Mouse (Mus musculus): ENCODE data around the gene Trim31. TPM values are rescaled to one million over a fixed set of nuclear protein-coding genes. Genes with fewer than 3 reads are reported as not detected.

Gene Trim31
- not detected in 2 replicates for polyA plus RNA-seq (2021; fragmentation: Nextera tagmentation)
- long read RNA-seq, experiment 1 = 0 reads
- long read RNA-seq, experiment 2 = 0 reads

DNA sequence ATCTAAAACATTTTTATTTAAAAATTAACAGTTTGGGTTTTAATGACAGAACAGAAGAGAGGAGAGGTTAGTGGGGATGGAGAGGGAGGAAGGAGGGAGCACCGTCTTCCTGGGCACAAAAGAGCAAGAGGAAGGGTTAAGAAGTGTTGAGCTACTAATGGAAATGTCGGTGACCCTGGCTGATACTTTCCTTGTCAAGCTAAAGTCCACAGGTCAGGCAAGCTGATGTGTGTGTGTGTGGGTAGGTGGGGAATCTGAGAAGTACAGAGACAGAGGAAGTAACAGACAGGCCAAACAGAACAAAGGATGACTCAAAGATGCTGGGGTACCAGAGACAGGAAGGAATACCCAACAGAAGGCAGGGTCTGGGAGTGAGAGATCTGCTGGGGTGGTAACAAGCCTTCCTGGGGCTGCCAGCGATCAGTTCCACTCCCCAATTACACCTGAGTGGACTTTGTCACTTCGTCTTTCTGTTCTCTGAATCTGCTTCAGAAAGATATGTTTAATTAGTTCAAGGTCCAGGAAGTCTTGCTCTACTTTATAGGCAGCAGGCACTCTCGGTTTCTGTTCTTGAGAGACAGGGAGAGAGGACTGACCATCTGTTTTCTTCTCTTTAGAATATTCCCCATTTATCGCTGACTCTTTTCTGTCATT is at the start of gene Trim31:
Gene Trim31 (plus strand): TSS at position 567 of the 654 bp plus-strand sequence.

DNA sequence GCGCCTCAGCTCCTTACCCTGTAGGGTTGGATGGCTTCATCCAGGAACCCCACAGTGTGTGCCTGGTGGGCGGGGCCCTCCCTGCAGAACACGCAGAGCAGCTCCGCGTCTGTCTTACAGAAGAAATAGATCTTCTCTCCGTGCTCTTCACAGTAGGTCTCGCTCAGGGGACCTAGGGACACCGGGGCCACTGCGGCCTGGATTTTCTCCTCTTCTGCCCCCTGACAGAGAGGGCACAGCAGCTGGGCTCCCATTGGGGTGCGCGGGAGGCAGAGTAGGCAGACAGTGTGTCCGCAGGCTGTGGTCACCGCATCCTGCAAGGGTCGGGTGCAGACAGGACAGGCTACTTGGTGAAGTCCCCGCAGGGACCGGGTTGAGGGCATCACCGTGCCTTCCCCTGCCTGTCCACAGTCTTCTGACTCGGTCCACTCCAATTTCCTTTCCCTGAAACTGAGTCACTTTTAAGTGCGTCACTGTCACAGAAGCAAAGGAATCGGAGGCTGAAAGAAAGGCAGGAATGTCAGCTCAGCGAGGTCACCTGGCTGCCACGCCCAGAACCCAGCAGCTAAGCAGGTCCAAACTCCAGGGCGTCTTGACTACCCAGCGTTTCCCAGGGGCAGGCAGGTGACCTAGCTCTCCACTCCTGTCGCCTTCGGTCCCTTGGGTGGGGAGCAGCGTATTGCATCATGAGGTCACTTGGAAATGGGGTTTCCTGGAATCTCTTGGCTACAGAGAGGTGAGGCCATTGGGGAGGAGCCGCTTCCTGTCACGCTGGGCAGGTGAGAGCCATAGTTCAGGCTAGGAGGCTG is 31.0 kb upstream of the Trim31 start, which contains the start of gene Trim15:
Gene Trim15 (minus strand): TSS at position 492 of the 809 bp plus-strand sequence.

DNA sequence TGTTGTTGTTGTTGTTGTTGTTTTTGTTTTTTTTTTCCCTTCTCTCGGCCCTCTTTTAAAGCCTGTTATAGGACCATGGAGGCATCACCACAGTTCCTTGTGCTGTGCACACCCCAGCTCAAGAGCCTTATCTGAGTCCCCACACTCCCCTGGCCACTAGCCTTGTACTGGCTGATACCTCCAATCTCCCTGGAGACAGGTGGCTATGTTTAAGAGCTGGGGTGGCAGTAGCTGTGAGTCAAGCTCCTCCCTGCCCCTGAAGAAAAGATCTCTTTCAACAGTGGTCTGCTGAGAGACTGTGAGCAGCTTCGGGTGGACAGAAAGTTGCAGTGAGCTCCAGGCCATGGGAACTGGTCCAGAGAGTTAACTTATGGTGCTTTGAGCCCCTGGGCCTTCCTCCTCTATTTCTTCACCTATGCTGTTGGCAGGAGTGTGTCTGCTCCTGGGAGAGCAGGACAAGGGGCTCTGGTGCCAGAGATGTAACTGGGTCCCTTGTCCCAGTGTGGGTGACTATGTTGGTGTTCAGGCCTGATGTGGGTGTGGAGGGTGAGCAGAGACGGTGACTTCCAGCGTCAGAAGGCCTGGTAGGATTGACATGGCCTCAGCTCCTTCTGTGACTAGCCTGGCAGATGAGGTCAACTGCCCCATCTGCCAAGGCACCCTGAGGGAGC is 28.5 kb upstream of the Trim31 start, which contains the start of gene Trim10:
Gene Trim10 (plus strand): TSS at position 291 of the 671 bp plus-strand sequence.

DNA sequence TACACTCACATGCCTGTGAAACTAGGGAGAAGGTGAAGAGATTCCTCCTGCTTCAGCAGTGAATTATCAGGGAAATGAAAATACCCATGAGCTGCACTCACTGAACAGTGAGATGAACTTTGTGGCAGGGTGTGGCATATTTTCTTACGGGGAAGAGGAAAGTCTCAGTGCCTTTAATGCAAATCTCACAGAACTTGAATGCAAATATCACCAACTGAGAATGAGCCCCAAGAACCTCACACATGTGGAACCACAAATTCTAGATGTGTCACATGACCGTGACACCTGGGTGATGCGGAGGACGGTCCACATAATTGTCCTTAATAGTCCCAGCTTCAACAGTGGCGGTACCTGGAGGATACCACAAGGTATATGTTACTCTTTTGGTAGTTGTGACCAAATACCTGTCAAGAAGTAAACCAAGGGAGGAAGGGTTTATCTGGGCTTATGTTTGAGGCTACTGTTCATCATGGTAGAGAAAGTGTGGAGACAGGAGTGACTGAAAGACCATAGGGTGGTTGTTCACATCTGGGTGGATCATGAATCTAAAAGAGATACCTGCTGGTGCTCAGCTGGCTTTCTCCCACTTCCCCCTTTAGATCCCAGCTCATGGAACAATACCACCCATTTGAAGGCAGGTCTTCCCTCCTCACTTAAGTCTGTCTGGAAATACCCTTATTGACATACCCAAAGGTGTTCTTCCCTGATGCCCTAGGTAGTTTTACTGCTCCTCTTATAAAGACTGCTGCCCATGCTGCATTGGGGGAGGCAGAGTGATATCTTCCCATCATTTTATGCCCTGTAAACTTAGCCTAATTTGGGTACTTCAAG is 7.6 kb upstream of the Trim31 start, which contains the start of gene Trim40:
Gene Trim40 (minus strand): TSS at position 51 of the 831 bp plus-strand sequence.

DNA sequence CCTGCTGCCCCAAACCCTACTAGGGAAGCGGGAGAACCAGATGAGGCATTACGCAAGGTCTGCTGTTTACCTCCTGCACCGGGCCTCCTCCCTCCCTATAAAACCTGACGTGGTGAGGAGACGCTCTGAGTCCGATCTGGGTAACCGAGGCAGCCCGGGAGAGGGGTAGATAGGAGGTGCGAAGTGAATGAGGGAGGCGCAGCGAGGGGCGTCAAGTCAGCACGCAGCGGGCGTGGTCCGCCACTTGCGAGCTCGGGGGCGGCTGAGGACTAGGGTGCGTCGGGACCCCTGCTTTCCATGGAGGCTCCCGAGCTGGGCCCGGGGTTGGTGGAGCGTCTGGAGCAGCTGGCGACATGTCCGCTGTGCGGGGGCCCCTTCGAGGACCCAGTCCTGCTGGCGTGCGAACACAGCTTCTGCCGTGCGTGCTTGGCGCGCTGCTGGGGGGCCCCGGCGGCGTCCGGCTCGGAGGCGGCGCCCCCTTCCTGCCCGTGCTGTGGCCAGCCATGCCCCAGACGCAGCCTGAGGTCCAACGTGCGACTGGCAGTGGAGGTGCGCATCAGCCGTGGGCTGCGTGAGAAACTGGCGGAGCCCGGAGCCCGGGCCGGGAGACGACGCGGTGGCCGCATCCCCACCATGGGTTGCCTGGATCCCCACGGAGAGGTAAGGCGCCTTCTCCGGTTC is 45.0 kb downstream of the Trim31 start, which contains the start of gene Rnf39:
Gene Rnf39 (plus strand): TSS at position 128 of the 681 bp plus-strand sequence.

DNA sequence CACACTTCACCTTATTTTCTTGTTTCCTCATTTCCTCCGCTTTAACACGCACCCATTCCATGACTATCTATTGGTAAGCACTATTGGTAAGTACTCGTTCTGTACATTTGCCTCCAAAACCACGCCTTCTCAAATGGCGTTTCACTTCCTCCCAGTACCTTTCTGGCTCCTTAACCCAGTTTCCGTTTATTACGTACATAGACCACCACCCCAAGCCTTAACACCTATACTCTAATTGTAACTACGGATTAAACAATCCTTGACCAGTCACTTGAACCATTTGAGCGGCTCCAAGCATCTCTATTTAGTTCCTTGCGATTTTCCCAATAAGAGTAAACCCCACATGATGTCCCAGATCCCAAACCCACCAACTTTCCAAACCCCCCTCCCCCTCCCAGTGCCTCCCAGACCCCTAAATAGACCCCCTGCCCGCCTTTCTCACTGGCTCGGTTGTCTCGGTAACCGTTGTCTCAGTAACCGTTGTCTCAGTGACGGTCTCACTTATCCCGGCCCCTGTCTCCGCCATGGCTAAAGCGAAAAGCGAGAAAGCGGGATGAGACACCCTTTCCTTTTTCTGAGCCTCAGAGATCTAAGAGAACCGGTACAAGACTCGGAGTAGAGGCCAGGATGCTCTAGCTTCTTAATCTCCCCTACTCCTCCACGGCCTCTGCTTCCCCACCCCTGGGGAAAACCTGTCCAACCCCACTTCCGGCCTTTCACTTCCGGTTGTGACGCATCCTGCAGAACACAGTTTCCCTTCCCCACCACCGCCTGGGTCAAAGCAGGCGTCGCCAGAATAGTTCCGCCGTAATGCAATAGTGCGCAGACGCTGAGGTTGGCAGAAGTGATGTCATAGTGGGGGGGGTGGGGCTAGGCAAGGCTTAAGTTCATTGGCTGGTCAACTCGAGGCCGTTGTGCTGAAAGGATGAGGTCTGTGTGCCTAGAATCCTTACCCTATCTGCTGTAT is 53.3 kb downstream of the Trim31 start, which contains the start of gene Ppp1r11:
Gene Ppp1r11 (minus strand): TSS at position 761 of the 967 bp plus-strand sequence.

DNA sequence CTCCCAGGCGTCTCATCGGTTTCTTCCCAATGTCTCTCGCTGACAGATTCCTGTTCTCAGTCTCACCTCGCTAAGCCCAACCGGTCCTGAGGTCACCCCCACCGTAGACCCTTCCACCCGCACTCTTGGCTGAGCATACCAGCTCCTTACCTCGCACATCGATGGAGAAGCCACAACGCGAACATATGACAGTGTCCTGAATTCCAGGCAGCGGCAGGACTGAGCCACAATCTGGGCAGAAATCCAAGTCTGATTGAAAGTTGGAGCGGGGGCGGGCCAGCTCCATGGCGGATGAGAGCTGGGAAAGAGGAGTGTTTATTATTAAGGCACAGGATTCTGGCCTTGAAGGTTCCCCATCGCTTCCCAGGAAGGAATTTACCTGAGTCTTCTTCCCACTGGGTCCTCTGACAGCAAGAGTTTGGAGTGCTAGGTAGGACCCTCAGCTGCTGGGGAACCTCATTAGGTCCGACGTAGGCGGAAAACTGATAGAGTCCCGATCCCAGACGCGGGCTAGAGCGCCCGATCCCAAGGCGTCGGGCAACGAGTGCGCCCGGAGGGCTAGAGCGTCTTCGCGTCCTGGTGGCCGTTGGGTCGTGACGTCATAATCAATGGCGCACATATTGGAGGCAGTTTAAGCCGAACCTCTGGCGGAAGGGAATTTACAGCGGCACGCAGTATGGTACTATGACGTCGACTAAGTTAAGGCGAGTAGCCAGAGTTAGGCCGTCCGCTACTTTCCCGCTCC is 60.3 kb downstream of the Trim31 start, which contains the start of the genes Znrd1 and Znrd1as:
Gene Znrd1 (minus strand): TSS at position 561 of the 745 bp plus-strand sequence.
Gene Znrd1as (plus strand): TSS at position 594 of the 745 bp plus-strand sequence.

Other genes with a start within 250 kb of the Trim31 start
- gene H2-M1, start 225.9 kb upstream of the Trim31 start, polyA plus RNA-seq (2021; fragmentation: Nextera tagmentation) = not detected in 2 replicates
- gene H2-M10.5, start 125.2 kb upstream of the Trim31 start, polyA plus RNA-seq (2021; fragmentation: Nextera tagmentation) = not detected in 2 replicates
- gene H2-M10.6, start 85.9 kb upstream of the Trim31 start, polyA plus RNA-seq (2021; fragmentation: Nextera tagmentation) = not detected in 2 replicates
- gene Trim26, start 61.0 kb upstream of the Trim31 start, polyA plus RNA-seq (2021; fragmentation: Nextera tagmentation) = 10.3 and 11.1 TPM in 2 replicates
- not detected in 2 replicates for gene Trim15, start 30.9 kb upstream of the Trim31 start, polyA plus RNA-seq (2021; fragmentation: Nextera tagmentation)
- gene Trim10, start 28.5 kb upstream of the Trim31 start, polyA plus RNA-seq (2021; fragmentation: Nextera tagmentation) = not detected in 2 replicates
- not detected in 2 replicates for gene Trim40, start 8.0 kb upstream of the Trim31 start, polyA plus RNA-seq (2021; fragmentation: Nextera tagmentation)
- 4.9 and 5.6 TPM in 2 replicates for gene Rnf39, start 44.8 kb downstream of the Trim31 start, polyA plus RNA-seq (2021; fragmentation: Nextera tagmentation)
- 207 and 224 TPM in 2 replicates for gene Ppp1r11, start 53.6 kb downstream of the Trim31 start, polyA plus RNA-seq (2021; fragmentation: Nextera tagmentation)
- 76.9 and 81.0 TPM in 2 replicates for gene Znrd1, start 60.4 kb downstream of the Trim31 start, polyA plus RNA-seq (2021; fragmentation: Nextera tagmentation)
- 6.8 and 7.5 TPM in 2 replicates for gene Znrd1as, start 60.5 kb downstream of the Trim31 start, polyA plus RNA-seq (2021; fragmentation: Nextera tagmentation)
- gene 2410137M14Rik, start 83.1 kb downstream of the Trim31 start, polyA plus RNA-seq (2021; fragmentation: Nextera tagmentation) = not detected in 2 replicates
- gene H2-M5, start 91.4 kb downstream of the Trim31 start, polyA plus RNA-seq (2021; fragmentation: Nextera tagmentation) = 0.15 TPM in 1 of 2 replicates, not detected in the other
- 0.85 and 1.7 TPM in 2 replicates for gene Zfp57, start 103.0 kb downstream of the Trim31 start, polyA plus RNA-seq (2021; fragmentation: Nextera tagmentation)
- gene Mog, start 125.3 kb downstream of the Trim31 start, polyA plus RNA-seq (2021; fragmentation: Nextera tagmentation) = 88.1 and 99.0 TPM in 2 replicates
- gene Gabbr1, start 147.8 kb downstream of the Trim31 start, polyA plus RNA-seq (2021; fragmentation: Nextera tagmentation) = 44.8 and 46.3 TPM in 2 replicates
- not detected in 2 replicates for gene Olfr90, start 190.4 kb downstream of the Trim31 start, polyA plus RNA-seq (2021; fragmentation: Nextera tagmentation)
- not detected in 2 replicates for gene Olfr91, start 200.2 kb downstream of the Trim31 start, polyA plus RNA-seq (2021; fragmentation: Nextera tagmentation)
- not detected in 2 replicates for gene Olfr92, start 222.0 kb downstream of the Trim31 start, polyA plus RNA-seq (2021; fragmentation: Nextera tagmentation)